Mouse (Mus musculus) hindbrain, embryonic 11.5 days (tissue): ENCODE measurements around the gene Atg2b. TPM values are rescaled to one million over a fixed set of nuclear protein-coding genes. Genes with fewer than 3 reads are reported as not detected.

Source experiments
- ATAC-seq: fragments of 200-750 bp; cut with Nextera tagmentation; 2 replicates; pipeline ENCODE4 v1.8.0; 2017; ENCODE audit warnings: mild to moderate bottlenecking, moderate TSS enrichment, moderate library complexity; ENCODE audit not compliant: low FRiP score
- DNase-seq: peaks from one replicate; pipeline ENCODE4 v3.0.0-alpha.2; 2015; ENCODE audit warnings: low spot score
- H3K27ac ChIP-seq: fragments of 300-500 bp; sonication (generic); 2 replicates; pipeline ENCODE4 v1.5.1; 2014; ENCODE audit warnings: mild to moderate bottlenecking, low read depth, low read length
- H3K27me3 ChIP-seq: fragments of 300-500 bp; sonication (generic); 2 replicates; pipeline ENCODE4 v1.6.1; 2014; ENCODE audit warnings: mild to moderate bottlenecking, low read length, moderate library complexity, mixed read lengths; ENCODE audit not compliant: control insufficient read depth, insufficient read depth
- H3K36me3 ChIP-seq: fragments of 300-500 bp; sonication (generic); 2 replicates; pipeline ENCODE4 v1.6.1; 2014; ENCODE audit warnings: mild to moderate bottlenecking, low read length, moderate library complexity, mixed read lengths; ENCODE audit not compliant: control insufficient read depth, insufficient read depth
- H3K4me1 ChIP-seq: fragments of 300-500 bp; sonication (generic); replicated peaks from 2 replicates; pipeline ENCODE4 v1.6.1; 2014; ENCODE audit warnings: low read length, mixed read lengths; ENCODE audit not compliant: control insufficient read depth, insufficient read depth
- H3K4me2 ChIP-seq: fragments of 300-500 bp; sonication (generic); replicated peaks from 2 replicates; pipeline ENCODE4 v1.6.1; 2014; ENCODE audit warnings: mild to moderate bottlenecking, low read depth, low read length
- H3K4me3 ChIP-seq: fragments of 300-500 bp; sonication (generic); 2 replicates; pipeline ENCODE4 v1.5.1; 2014; ENCODE audit warnings: low read depth, low read length
- H3K9ac ChIP-seq: fragments of 300-500 bp; sonication (generic); 2 replicates; pipeline ENCODE4 v1.6.1; 2014; ENCODE audit warnings: low read depth, low read length
- H3K9me3 ChIP-seq: fragments of 300-500 bp; sonication (generic); 2 replicates; pipeline ENCODE4 v1.6.1; 2016; ENCODE audit warnings: low read length; ENCODE audit not compliant: control insufficient read depth
- whole genome bisulfite sequencing: fragments of 180-500 bp; shearing (Covaris S2); extraction: QIAGEN DNeasy Blood & Tissue Kit; methylation state at CpG from one replicate; pipeline ENCODE4 v1.1.7; 2014; 5-methylcytosine and 5-hydroxymethylcytosine counted together
- polyA plus RNA-seq: library from polyadenylated mRNA; unstranded; fragments of >200 nt; fragmentation: Nextera tagmentation; extraction: Ambion mirVana; gene quantifications from 2 replicates; pipeline ENCODE4 v1.2.1, GENCODE M21; 2014

The Atg2b gene
- polyA plus RNA-seq, 1 experiment from 2014 or later: 16.1 TPM

DNA sequence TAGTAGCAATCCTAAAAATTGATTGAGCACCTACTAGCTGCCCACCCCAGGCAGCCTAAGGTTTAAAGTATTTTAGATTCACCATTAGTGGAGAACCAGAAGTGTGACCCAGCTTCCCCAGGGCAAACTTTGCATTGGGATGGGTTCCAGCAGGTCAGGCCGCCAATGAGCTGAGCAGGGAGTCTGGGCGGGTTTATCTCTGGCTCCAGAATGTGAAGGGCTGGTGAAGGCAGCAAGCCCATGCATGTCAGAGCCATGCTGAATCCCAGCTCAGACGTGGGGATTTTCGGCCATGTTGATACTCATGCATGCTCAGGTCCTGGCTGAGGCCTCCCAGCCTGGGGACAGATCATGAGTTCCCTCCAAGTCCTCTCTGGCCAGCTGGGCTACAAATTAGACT lies 110.7 kb downstream of the Atg2b start:
- no peaks in the 10 kb centered on the region for H3K4me1 ChIP-seq
- H3K4me3 ChIP-seq: no peak overlapping the region
- WGBS: 82% methylated on average over 4 of the region's 4 CpGs
- H3K9me3 ChIP-seq: no peaks in the 10 kb centered on the region
- H3K4me2 ChIP-seq: no peak overlapping the region
- no peaks in the 10 kb centered on the region; the same call in 1 of the 2 replicates for H3K27me3 ChIP-seq
- no peak for ATAC-seq
- H3K27ac ChIP-seq: no peak overlapping the region
- H3K9ac ChIP-seq: no peak overlapping the region
- DNase-seq: no peak
- H3K36me3 ChIP-seq: no peaks in the 10 kb centered on the region

DNA sequence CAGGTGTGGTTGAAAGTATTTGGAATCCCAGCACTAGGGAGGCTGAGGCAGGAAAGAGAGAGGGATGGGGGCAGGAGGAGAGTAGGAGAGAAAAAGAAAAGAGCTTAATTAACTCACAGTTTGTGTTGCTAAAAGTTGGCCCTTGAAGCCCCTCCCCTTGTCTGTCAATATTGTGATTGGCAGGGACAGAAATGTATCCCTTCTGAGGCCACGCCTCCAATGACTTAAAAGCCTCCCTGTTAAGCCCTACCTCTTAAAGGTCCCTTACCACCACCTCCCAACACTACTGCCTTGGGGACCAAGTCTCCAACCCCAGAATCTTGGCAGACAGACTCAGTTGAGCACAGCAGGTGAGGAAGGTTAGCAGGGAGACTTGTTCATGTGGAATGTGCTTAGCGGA lies 112.4 kb downstream of the Atg2b start:
- WGBS: 81% methylated on average over 2 of the region's 2 CpGs
- no peaks in the 10 kb centered on the region; the same call in 1 of the 2 replicates for H3K27me3 ChIP-seq
- no peak for DNase-seq

DNA sequence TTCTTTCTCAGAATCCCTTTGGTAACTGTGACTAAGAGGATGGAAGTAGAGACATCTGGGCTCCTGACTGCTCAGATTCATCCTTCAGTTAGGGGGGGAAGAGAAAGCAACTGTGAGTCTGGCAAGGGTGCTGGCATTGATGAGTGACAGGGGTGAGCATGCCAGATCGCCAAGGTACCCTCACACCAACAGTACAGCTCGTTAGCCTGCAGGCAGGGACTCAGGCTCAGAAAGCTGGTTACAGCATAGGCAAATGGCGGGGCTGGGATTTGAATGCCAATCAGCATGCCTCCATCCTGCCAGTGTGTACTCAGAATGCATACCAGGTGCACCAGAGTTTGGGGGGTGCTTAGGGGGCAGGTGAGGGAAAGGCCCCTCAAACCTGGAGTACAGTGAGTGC lies 113.1 kb downstream of the Atg2b start:
- Histone ChIP-seq H3K4me2 (no peak overlapping the region), H3K36me3 (no peaks in the 10 kb centered on the region), H3K9me3 (no peaks in the 10 kb centered on the region), H3K27me3 (no peaks in the 10 kb centered on the region; the same call in 1 of the 2 replicates), H3K4me3 (no peak overlapping the region), H3K27ac (no peak overlapping the region), H3K9ac (no peak overlapping the region), H3K4me1 (no peaks in the 10 kb centered on the region)
- no peak for ATAC-seq
- WGBS: 67% methylated on average over 3 of the region's 3 CpGs
- no peak for DNase-seq

More for the DNA sequence above, 112.4 kb downstream of the Atg2b start:
- H3K4me3 ChIP-seq: no peak overlapping the region
- no peaks in the 10 kb centered on the region for H3K4me1 ChIP-seq
- H3K9me3 ChIP-seq: no peaks in the 10 kb centered on the region
- no peaks in the 10 kb centered on the region for H3K36me3 ChIP-seq
- H3K9ac ChIP-seq: no peak overlapping the region
- ATAC-seq: no peak
- no peak overlapping the region for H3K27ac ChIP-seq
- no peak overlapping the region for H3K4me2 ChIP-seq

Other genes starting within 250 kb of the Atg2b start
- gene D430019H16Rik, start 231.4 kb downstream of the Atg2b start, polyA plus RNA-seq: 9.1 and 13.4 TPM in 2 replicates
- 0.12 and 0.45 TPM in 2 replicates for gene Bdkrb2, start 122.0 kb downstream of the Atg2b start, polyA plus RNA-seq
- not detected in 2 replicates for gene Bdkrb1, start 82.1 kb downstream of the Atg2b start, polyA plus RNA-seq
- 38.3 and 41.6 TPM in 2 replicates for gene Gskip, start 382 bp downstream of the Atg2b start, polyA plus RNA-seq
- gene Ak7, start 20.8 kb upstream of the Atg2b start, polyA plus RNA-seq: 1.1 and 1.8 TPM in 2 replicates
- gene Papola, start 99.5 kb upstream of the Atg2b start, polyA plus RNA-seq: 251 and 257 TPM in 2 replicates